Mouse (Mus musculus) midbrain, embryonic 13.5 days (tissue): ENCODE results near the gene Slc45a2. TPM values are rescaled to one million over a fixed set of nuclear protein-coding genes. Genes with fewer than 3 reads are reported as not detected.

Source experiments
- polyA plus RNA-seq: library from polyadenylated mRNA; unstranded; fragments of >200 nt; fragmentation: Nextera tagmentation; extraction: Ambion mirVana; gene quantifications from 2 replicates; pipeline ENCODE4 v1.2.1, GENCODE M21; 2015

The Slc45a2 gene
- polyA plus RNA-seq, 1 experiment from 2014 or later: not detected

Other genes starting within 250 kb of the Slc45a2 start
- 0.30 and 0.52 TPM in 2 replicates for gene C1qtnf3, start 48.4 kb upstream of the Slc45a2 start, polyA plus RNA-seq
- gene Amacr, start 19.0 kb upstream of the Slc45a2 start, polyA plus RNA-seq: 8.8 and 9.3 TPM in 2 replicates
- gene Rxfp3, start 37.3 kb downstream of the Slc45a2 start, polyA plus RNA-seq: 1.2 and 1.3 TPM in 2 replicates
- 1.4 and 1.5 TPM in 2 replicates for gene Adamts12, start 64.1 kb downstream of the Slc45a2 start, polyA plus RNA-seq